Mouse (Mus musculus) thymus, adult 18-20 months (tissue): ENCODE measurements around the gene Slbp.

Experiments
- DNase-seq, 2 experiments: peaks; one replicate each; pipeline ENCODE4 v3.0.0; 2022; ENCODE audit warnings: mixed read lengths in 2 of 2

Slbp gene

DNA sequence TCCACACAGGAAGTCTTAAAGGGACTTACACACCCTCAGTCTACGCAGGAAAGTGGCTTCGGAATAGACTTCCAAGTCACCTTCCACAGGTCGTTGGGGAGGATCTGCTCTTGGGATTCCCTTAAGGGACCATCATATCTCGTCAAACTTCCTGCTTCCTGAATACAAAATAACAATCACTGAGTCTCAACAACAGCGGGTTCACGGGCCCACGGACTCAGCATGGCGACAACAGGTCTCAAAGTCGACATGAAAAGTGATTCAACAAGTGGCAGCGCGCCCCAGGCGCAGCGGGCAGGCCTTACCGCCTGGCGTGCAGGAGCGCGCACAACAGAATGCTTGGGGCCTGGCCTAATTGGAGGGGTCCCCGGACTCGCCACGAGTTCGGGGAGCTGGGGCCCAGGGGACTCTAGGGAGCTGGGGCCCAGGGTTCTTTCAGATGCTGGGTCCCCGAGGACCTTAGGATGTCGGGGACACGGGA, 23.5 kb downstream of the Slbp start:
- peak in 1 of 2 experiments; percentile 44 for DNase-seq

DNA sequence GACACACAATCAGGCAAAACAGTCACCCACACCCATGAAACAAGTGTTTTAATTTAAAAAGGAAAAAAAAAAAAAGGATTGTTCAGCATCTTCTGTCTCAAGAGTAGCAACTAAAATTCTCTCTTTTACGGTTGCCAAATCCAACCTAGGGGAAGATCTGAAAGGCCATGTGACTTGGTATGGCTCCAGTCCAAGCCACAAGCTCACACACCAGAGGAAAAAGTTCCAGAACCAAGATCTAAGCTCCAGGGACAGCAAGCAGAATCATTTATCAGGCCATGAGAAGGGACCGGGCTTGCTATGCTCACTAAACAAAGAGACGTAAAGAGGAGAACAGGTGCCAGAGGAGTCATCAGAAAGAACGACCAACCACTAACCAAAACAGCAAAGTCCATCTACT, 24.4 kb downstream of the Slbp start:
- DNase-seq, result no peak

DNA sequence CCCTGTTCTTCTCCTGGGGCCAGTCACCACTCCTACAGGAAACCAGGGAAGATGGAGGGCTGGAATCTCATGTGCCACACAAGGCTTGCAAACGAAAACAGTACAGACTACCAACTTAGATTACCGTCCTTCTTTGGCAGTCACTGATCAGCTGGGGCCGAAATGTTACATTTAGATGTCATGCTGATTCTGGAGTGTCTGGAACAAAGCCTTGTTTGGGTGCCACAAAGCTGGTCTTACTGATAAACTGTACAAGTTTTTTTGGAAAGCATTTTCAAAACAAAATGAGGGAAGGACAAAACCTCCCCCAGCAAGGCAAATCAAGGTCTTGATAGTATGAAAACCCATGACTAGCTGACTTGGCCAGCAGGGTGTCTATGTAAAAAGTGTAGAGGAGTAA, 28.6 kb downstream of the Slbp start:
- DNase-seq, result no peak

DNA sequence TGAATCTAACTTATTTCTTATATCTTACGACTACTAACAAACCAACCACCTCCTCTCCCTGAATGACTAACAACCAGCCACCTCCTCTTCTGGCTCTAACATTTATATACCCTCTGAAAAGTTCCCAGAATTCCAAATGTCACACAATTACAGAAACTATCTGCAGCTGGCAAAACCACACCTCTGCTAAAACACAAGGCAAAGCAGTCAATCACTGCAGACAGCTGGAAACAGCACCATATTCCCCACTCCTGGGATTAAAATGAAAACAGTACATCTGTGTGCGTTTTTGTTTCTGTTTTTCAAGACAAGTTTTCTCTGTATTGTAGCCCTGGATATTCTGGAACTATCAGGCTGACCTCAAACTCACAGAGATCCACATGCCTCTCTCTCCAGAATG, 29.7 kb downstream of the Slbp start:
- no peak for DNase-seq

DNA sequence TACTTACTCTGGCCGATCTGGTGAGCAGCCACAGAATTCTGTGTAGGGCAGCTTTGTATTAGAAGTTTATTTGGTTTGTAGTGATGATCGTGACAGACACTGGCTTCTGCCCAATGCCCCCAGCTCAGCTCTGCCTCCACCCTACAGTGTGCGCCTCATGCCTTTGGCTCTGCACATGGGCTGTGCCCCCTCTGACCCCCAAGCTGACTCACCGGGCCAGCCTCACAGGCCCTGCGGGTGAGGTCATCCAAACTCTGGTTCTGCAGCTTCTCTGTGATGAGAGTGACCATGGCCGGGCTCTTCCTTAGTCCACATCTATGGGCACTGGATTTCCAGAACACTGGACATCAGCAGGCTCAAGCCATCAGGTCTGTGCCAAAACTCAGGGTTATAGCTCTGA, 38.0 kb downstream of the Slbp start:
- no peak for DNase-seq

DNA sequence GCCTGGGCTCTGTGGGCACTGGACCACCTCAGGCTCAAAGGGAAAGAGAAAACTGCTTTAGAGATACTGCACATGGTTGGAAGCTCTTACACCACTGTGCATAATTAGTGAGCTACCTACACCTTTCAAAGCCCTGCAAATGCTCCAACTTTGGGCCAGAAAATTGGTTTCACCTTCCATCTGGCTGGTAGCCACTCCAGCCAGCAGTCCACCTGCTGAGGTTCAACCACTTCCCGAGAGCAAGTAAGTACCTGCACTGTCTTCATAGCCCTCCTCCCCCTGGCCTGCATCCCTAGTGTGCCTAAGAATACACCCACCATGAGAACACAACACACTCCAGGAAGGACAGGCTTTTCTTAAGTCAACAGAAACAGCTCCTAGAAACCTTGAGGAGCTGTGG, 40.6 kb downstream of the Slbp start:
- no peak for DNase-seq

DNA sequence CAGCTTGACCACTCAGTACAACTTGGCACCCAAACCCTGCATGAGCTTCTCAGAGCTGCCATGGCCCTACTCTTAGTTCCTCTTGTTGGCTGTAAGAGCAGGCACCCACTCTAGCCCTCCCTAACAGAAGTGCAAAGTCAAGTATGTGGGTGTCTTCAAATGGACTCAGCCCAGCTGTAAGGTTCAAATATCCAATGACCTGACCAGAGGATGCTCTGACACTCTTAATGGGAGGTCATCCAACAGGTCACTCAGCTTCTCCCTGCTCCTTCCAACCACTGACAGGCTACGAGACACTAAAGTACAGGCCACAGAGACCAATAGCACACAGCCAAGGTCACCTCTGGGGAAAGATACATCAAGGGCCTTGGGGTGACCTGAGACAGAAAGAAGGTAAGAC, 43.1 kb downstream of the Slbp start:
- DNase-seq, result no peak

DNA sequence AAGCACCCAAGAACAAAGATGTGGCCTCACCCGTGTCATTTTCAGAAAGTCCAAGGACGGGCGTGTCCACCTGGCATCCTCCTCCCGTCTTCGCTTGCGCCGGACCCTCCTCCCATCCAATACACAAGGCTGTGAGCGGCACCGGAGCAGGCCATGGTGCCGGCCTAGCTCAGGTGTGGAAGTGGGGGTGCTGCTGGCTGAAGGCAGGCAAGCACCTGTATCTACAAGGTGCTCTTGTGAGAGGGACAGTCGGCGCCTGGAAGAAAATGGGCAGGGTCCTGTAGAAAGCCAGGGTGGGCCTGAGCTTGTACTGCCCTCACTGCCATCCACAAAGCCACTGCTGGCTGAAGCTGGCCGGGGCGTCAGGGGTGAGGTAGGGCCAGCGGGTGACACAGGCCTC, 44.9 kb downstream of the Slbp start:
- no peak for DNase-seq

DNA sequence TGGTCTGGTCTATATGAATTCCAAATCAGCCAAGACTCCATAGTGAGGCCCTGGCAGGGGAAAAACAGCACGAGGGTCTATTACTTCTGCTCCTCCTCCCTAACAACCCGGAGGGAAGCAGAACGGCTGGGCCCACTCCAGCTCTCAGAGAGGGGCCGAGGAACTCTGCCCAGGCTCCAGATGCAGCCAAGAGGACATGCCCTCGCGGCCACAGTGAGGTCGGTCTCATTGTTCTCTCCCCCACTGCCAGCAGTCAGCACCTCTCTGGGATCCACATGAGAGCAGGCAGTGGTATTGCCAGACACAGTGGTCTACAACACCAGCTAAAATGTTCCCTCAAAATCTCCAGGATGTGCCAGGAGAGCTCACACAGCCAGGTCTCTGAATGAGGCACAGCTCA, 45.7 kb downstream of the Slbp start:
- no peak for DNase-seq

DNA sequence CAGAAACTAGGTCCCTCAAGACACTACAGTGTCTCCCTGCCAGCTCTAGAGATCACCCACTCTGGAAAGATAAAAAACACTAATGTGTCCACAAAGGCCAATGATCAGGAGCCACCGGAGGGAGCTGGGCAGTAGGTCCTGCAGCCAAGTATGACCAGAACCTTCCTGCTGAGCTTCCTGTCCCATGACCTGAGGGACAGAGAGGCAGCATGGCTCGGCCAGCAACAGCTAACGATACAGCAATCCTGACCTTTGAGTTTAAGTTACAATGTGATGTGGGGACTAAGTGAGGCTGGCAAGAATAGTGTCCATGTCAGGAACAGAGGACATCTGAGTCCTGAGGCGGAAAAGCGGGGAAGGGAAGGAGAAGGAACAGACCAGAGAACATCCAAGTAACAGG, 47.1 kb downstream of the Slbp start:
- no peak for DNase-seq

DNA sequence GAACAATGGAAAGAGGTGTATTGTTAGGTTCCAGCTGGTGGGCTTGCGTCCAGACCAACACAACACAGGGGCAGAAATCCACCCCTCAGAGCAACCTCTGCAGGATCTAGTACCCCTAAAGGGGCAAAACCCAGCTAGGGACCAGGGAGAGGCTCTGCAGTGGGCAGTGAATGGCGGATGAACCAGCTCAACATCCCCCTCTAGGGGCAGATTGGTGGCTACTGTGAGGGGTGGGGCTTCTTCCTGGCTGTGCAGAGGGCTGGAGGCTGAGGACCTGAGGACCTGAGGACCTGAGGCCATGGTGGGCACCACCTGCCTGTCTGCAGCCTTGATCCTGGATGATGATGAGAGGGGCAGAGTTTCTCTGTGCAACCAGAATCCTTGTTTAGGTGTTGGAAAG, 58.8 kb downstream of the Slbp start:
- DNase-seq, result no peak

DNA sequence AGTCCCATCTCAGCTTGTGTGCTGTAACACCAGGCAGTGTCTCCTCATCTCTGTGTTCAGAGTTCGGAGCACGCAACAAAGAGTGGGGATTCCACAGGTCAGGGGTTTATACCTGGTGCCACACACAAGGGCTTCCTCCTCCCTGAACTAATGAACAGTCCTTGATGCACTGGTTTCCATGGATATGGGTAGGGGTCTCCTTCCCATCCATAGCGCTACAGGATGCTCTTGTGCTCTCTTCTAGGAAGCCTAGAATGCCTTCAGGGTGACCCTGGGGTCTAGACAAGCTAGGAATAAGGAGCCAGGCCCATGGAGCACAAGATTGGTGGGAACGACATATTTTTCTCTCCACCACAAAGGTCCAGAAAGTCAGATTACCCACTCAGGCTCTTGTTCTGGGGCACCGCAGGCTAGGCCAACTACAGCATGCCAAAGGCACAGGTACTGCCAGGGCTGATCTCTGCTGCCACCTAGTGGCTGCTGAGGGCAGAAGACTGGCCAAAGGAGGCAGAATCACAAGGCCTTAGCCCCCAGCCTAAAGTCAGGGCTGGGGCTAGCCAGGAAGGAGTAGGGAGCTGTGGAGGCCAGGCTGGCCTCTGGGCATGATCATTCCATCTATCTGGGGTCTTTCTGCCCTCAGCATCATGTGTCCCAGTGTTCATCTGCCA, 63.0 kb downstream of the Slbp start:
- DNase-seq, result peak; percentile 27 to 33

DNA sequence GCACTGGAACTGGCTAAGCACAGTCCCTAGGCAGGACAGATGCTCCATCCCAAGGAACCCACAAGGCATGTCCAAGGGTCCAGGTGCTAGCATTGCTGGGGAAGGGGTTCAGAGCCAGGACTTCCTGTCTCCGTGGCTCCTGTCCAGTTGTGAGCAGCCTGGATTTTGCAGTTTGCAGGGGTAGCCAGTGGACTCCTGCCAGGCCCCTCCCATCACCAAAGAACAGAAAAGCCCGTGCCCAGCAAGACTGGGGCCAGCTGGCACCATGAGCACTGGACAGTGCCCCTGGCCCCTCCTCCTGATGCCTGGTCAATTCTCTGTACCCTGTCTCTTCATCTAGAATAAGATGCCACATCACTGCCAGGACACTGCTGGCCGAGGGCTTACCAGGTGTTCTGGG, 64.3 kb downstream of the Slbp start:
- no peak for DNase-seq

DNA sequence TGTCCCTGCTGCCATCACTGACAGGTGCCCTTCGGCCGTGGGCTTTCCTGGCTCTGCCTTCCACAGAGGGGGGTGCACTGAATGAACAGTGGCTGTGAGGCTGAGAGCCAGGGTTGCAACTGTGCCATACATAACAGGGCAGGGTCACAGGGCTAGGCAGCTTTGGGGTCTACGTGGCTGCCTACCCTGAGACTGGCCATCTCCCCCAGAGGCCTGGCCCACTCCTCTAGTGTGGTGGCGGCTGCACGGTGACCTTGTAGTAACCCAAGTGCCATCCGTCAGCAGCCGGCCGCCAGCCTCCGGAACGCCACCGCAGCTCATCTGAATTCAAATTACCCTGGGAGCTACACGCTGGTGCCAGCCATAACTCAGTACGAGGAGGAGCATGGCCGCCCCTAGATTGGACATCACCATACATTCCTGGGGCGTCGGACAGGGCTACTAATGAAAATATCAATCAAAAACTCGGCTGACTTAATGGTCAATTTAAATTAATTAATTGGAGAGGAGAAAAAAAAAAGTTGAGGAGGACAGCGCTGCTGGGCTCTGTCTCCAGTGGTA, 64.8 kb downstream of the Slbp start:
- DNase-seq, result no peak
